Mouse (Mus musculus): ENCODE results near the gene Ddx3x.
"Not testable (repeated sequence)": the region's sequence is repeated elsewhere in the genome, so short reads cannot be mapped to it uniquely, and the experiment has no call there.

The Ddx3x gene

DNA sequence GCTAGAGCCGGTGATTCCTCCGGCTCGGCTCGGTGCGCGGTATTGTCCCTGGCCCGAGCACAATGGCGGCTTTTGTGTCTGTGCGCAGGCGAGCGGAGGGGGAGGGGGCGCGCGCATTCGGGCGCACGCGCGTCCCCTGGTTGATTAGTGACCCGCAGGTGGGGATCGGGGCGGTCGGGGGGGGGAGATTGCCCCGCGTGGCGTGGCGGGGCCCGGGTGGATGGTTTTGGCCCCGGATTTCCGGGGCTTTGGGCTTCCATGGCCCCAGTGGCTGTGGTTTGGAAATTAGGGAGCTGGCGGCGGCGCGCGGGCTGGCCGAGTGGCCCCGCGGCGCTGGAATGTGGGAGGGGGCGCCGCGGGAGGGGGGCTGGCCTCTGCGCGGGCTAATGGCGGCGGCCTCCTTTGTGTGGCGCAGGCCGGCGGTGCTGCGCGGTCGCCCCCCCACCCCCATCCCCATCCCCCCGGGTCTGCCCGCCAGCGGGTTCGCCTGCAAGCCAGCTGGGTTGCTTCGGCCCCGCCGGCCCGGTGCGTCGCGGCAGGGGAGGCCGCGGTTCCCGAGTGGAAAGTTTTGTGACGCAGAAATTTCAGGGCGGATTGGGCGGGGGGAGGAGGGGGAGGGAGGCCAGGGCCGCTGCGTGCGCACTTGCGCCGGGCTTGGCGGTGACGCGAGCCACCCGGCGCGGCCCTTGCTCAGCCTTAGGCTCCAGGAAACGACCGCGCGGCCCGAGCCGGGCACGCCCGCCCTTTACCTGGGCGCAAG, 739 bp downstream of the Ddx3x start:
- peak; percentile 47 to 76 for DNase-seq (ENCODE audit: low spot score in 2 of 2)

DNA sequence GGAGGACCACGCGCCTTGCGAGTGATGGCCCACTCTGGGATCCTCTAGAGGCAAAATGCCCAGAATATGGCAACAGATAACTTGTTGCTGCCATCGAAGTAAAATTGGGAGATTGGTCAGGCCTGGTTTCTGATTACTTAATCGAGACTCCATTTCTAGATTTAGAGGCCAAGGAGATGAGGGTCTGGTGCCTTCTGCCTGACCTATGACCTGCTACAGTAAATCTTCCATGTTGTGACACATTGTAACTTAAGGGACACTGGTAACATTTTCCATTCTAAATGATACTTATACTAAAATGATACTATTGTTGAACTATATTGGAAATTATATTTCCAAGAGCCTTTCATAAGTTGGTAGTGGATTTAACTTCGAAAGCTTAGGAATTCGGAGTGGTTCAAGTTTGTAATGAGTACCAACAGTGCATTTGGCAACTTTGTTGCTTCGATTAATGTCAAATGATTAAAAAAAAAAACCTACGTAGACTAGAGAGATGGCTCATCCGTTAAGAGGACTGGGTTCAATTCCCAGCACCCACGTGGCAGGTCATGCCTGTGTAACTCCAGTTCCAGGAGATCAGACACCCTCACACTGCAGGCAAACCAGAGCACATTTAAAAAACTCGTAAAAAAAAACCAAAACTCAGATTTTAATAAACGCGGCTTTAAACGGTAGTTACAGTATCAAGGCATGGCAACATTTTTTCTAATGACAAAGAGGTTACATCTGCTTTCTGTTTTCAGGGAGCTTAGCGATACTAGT, 1.5 kb downstream of the Ddx3x start:
- no peak for DNase-seq (ENCODE audit: low spot score in 2 of 2)

DNA sequence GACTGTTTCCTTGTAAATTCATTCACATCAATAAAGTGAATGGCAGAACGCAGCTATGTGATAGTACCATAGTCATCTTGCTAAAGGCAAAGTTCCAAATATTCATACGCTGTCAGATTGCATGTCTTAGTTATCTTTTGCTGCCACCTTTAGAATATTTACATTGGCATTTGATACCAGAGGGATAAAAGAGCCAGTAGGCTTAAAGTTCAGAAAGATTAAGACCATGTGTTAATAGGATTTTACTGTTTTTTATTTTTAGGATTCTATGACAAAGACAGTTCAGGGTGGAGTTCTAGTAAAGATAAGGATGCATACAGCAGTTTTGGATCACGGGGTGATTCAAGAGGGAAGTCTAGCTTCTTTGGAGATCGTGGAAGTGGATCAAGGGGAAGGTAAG, 5.0 kb downstream of the Ddx3x start:
- no peak for DNase-seq (ENCODE audit: low spot score in 2 of 2)

DNA sequence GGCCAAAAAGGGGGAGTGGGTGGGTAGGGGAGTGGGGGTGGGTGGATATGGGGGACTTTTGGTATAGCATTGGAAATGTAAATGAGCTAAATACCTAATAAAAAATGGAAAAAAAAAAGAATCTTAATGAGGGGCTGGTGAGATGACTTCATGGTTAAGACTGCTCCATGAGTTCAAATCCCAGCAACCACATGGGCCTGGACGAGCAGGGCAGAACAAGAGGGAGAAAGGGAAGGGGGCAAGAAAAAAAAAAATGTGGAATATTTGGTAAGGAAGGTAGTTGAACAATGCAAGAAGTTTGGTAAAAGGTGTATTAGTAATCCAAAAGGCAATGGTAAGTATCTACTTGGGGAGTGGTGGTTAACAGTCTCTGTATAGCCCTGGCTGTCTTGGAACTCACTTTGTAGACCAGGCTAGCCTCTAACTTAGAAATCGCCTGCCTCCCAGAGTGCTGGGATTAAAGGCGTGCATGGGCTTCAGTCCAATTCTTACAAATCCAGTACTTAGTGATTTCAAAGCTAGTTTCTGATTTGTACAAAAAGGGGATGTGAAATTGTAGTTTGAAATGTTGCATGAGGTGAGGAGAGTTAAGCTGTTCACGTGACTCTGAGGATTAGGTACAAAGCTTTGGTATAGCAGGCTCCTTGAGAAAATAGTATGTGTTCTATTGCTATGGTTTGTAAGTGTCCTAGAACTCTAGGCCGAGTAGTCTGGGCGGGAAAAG, 13.9 kb downstream of the Ddx3x start:
- no peak for DNase-seq (ENCODE audit: low spot score in 2 of 2)

DNA sequence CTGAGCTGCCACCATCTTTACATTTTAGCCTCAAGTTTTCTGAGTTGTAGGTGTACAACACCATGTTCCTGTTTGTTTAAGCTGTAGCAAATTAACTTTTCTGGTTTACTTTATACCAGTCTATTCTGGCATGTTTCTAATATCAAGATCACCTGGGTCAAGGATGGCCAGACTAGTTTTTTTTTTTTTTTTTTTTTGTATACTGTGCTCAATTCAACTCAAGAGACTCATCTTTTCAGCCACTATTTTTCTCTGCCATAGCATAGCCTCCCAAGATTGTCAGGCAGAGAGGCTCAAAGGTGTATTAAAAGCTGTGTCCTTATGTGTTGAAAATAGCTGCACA, 14.4 kb downstream of the Ddx3x start:
- DNase-seq (ENCODE audit: low spot score in 2 of 2), result no peak

DNA sequence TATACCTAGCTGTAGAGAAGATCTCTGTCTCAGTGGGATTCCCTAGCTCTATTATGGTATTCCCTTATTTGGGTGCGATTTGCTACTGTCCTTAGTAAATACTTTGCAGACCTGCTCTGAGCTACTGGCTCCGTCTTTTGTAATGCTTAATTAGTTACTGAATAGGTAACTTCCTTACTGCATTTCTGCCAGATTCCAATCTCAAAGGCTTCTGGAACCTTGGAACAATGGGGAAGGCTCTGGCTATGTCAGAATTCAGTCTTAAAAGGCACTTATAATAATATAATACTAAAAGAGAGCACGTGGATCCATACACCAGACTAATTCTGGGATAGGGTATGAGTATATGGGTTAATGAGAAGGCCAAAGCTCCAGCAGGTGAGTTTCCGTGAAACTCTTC, 15.5 kb downstream of the Ddx3x start:
- not testable (repeated sequence) for DNase-seq (ENCODE audit: low spot score in 2 of 2)

DNA sequence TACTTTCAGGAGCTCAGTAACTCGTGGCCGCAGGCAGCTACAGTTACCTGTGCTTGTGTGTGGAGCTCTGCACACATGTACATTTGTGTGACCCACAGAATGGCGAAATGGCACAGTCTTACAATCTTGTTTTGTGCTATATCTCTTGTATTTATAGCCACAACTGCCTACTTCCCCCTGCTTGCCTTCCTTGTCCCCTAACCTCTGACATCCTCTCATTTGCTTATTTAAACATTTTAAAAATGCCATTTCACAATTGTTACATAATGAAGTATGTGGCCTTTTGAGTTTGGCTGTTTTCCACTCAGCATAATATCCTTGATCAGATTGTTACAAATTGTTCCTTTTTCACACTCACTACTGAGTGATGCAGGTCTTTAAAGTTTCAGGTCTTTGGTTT, 25.4 kb downstream of the Ddx3x start:
- no peak for DNase-seq (ENCODE audit: low spot score in 2 of 2)

DNA sequence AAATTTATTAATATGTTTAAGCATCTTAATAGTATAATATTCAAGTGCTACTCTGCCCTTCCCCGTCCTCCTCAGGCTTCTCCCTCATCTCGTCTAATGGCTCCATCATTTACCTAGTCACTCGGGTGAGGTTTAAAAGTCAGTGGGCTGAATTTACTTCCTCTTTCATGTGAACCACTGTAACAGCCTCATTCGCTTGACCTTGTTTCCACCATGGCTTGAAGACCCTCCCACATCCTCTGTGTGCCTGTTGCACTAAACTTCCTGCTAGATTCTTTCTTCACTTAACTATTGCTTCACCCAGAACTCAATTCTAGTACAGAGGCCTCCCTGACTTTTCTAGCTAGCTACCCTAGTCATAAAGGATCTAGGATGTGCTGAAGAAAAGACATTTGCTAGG, 30.6 kb downstream of the Ddx3x start:
- no peak for DNase-seq (ENCODE audit: low spot score in 2 of 2)

DNA sequence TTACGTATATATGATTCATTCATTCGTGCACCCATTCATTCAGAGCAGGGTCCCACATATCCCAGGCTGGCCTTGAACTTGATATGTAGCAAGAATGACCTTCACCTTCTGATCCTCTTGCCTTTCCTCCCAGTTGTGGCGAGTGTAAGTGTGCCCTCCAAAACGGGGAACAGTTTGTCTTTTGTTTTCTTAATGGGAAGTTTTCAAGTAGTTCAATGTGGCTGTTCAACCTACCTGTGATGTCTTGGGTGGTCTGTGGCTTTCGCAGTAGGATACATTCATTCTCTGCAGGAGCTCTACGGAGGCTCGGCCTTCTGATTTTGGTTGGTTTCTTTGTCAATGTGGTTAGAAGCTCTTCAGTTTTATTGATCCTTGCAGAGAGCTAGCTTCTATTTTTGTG, 48.8 kb downstream of the Ddx3x start:
- DNase-seq (ENCODE audit: low spot score in 2 of 2), result no peak

All from urinary bladder, postnatal 4 days (tissue).